Comparison of ENCODE assay signal across 17 mouse cellular contexts in genomic region chrX:144325375-144325774, GRCm38 (mm10).
"Had no signal": no experiment of that assay in that cellular context is flagged by ENCODE, and none has a peak within 500 bp of the region (broad histone marks: within the 10 kb centered on the region; RNA-seq: fewer than 3 reads in every experiment).

No protein-coding gene starts in this region.

- H3K27me3 ChIP-seq: neural tube, embryonic 12.5 days; neural tube, embryonic 13.5 days; neural tube, embryonic 15.5 days; stomach, embryonic 15.5 days had no signal

- H3K9me3 ChIP-seq: neural tube, embryonic 12.5 days; neural tube, embryonic 13.5 days; neural tube, embryonic 15.5 days; stomach, embryonic 15.5 days had no signal

- H3K4me1 ChIP-seq: neural tube, embryonic 12.5 days; neural tube, embryonic 13.5 days; neural tube, embryonic 15.5 days; stomach, embryonic 15.5 days had no signal

- H3K4me3 ChIP-seq: neural tube, embryonic 12.5 days; neural tube, embryonic 13.5 days; neural tube, embryonic 15.5 days; stomach, embryonic 15.5 days had no signal

- DNase-seq: retina, postnatal 1 day; right cerebral cortex, adult 18-20 months; right cerebral cortex, postnatal 14 days; right cerebral cortex, postnatal 25 days; right cerebral cortex, postnatal 4 days; spleen, adult 18-20 months; thymus, adult 18-20 months; thymus, adult 2 months; thymus, postnatal 14 days; thymus, postnatal 25 days; thymus, postnatal 36 days; thymus, postnatal 4 days had no signal

- H3K9ac ChIP-seq: neural tube, embryonic 12.5 days; neural tube, embryonic 13.5 days; neural tube, embryonic 15.5 days; stomach, embryonic 15.5 days had no signal

- H3K27ac ChIP-seq: neural tube, embryonic 12.5 days; neural tube, embryonic 13.5 days; neural tube, embryonic 15.5 days; stomach, embryonic 15.5 days; stomach, postnatal 0 days had no signal

- H3K4me2 ChIP-seq: neural tube, embryonic 12.5 days; neural tube, embryonic 13.5 days; neural tube, embryonic 15.5 days; stomach, embryonic 15.5 days had no signal

- H3K36me3 ChIP-seq: neural tube, embryonic 12.5 days; neural tube, embryonic 13.5 days; neural tube, embryonic 15.5 days; stomach, embryonic 15.5 days had no signal
